Mouse (Mus musculus) myocyte (in vitro differentiated cells): ENCODE results near the gene Ctf2.

ENCODE experiments used
- E2F4 ChIP-seq: IDR thresholded peaks from one replicate; pipeline ENCODE4 v1.6.1; 2011; ENCODE audit warnings: mild to moderate bottlenecking, control low read depth, moderate library complexity; ENCODE audit not compliant: insufficient read depth
- MAX ChIP-seq: IDR thresholded peaks from one replicate; pipeline ENCODE4 v1.6.1; 2011; ENCODE audit warnings: low read depth, mild to moderate bottlenecking, control low read depth
- MYOG ChIP-seq, 3 experiments: IDR thresholded peaks; one replicate each; pipeline ENCODE4 v1.6.1; 2011; ENCODE audit warnings: control low read depth in 2 of 3, low read depth in 2 of 3, mild to moderate bottlenecking in 2 of 3; ENCODE audit not compliant: insufficient read length in 2 of 3, control insufficient read depth in 1 of 3, insufficient read depth in 1 of 3
- POLR2A ChIP-seq: IDR thresholded peaks from one replicate; pipeline ENCODE4 v1.6.1; 2011; ENCODE audit warnings: low read depth, mild to moderate bottlenecking, control low read depth, moderate library complexity; ENCODE audit not compliant: insufficient read length
- POLR2AphosphoS2 ChIP-seq: IDR thresholded peaks from one replicate; pipeline ENCODE4 v1.6.1; 2011; ENCODE audit warnings: low read depth, control low read depth; ENCODE audit not compliant: insufficient read length

GRCm38 (mm10) chr7:127760478-127760877, 28.5 kb upstream of the Ctf2 start:
- TF ChIP-seq POLR2A (no peak), MYOG (IDR thresholded peaks at IDR 0.05; ENCODE audit: control insufficient read depth in 1 of 3, insufficient read depth in 1 of 3, insufficient read length in 2 of 3, low read depth in 2 of 3) (no peak), POLR2AphosphoS2 (no peak), MAX (no peak), E2F4 (no peak)
